Mouse (Mus musculus) right cerebral cortex, postnatal 10 days (tissue): ENCODE measurements around the gene Dnmbp.

ENCODE experiments used
- DNase-seq, 2 experiments: peaks; one replicate each; pipeline ENCODE4 v3.0.0; 2021; ENCODE audit warnings: low spot score in 2 of 2

The Dnmbp gene

GRCm38 (mm10) chr19:43801427-43802051, 138.5 kb downstream of the Dnmbp start:
- DNase-seq = no peak

GRCm38 (mm10) chr19:43797216-43797615, 142.8 kb downstream of the Dnmbp start:
- no peak for DNase-seq
